Comparison of ENCODE assay signal across 28 mouse cellular contexts in the genomic region with DNA sequence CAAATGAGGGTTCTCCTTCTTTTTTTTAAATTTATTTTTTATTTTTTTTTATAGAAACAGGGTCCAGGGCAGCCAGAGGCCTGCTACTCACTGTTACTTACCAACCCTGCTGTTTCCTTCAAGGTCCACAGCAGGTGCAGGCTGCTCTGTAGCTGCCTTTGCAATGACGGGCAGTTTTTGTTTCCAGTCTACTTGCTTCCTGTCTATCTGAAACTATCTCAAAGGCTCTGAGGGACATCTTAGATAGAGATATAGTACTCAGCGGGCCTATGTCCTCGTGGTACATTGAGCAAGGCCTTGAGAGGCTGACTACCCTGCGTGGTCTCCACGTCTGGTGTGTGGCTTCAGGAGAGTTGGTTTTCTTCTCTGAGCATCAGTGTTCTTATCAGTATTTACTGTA. TPM values are rescaled to one million over a fixed set of nuclear protein-coding genes. Genes with fewer than 3 reads are reported as not detected.
DNase-seq lines count a peak whose midpoint lies in the region; ATAC-seq and TF ChIP-seq lines count a peak whose summit lies in the region.
"Had no signal": no experiment of that assay in that cellular context is flagged by ENCODE, and none has a peak within 500 bp of the region (broad histone marks: within the 10 kb centered on the region; RNA-seq: fewer than 3 reads in every experiment).

No protein-coding gene starts in this region.

- 0 out of 2 replicates have a peak, but pooled peaks have one; percentile 18 for ATAC-seq in heart, embryonic 16.5 days (replicated peaks; ENCODE audit: extremely low read depth, insufficient read depth, low FRiP score)
- ATAC-seq in heart, embryonic 12.5 days (ENCODE audit: insufficient number of reproducible peaks, low FRiP score), result no peak
- peak; percentile 41 to 52 for ATAC-seq in hematopoietic stem cell, adult 5-6 weeks (replicated peaks in 1 of 2; ENCODE audit: insufficient read depth in 1 of 2, low FRiP score in 2 of 2, low TSS enrichment in 1 of 2, low read depth in 1 of 2, poor library complexity in 2 of 2, severe bottlenecking in 2 of 2)
- no peak for ATAC-seq in forebrain, embryonic 12.5 days (ENCODE audit: low FRiP score)
- ATAC-seq: CD4-positive, CD25-positive, alpha-beta regulatory T cell, adult 4 months; forebrain, embryonic 15.5 days; midbrain, embryonic 16.5 days had no signal

- TF ChIP-seq CTCF in thymus, adult 2 months (IDR thresholded peaks at IDR 0.05; ENCODE audit: borderline replicate concordance, control insufficient read depth, extremely low read depth, insufficient read depth, low read length, poor library complexity), result no peak

- H3K27me3 ChIP-seq in heart, embryonic 16.5 days (ENCODE audit: control insufficient read depth, insufficient read depth, low read length), result no peaks in the 10 kb centered on the region
- no peaks in the 10 kb centered on the region for H3K27me3 ChIP-seq in heart, embryonic 12.5 days (replicated peaks)
- no peaks in the 10 kb centered on the region for H3K27me3 ChIP-seq in thymus, adult 2 months (ENCODE audit: control insufficient read depth, insufficient read depth, low read length)
- H3K27me3 ChIP-seq in forebrain, embryonic 12.5 days, result peaks cover 3% of the 10 kb centered on the region; the same call in 1 of the 2 replicates
- H3K27me3 ChIP-seq: forebrain, embryonic 15.5 days; limb, embryonic 13.5 days; liver, embryonic 13.5 days had no signal

- 73% methylated on average over 5 of the region's 5 CpGs for WGBS in heart, embryonic 16.5 days
- 72% methylated on average over 5 of the region's 5 CpGs for WGBS in heart, embryonic 12.5 days
- 28% methylated on average over 5 of the region's 5 CpGs for WGBS in thymus, adult 2 months
- WGBS in forebrain, embryonic 12.5 days, result 93% methylated on average over 5 of the region's 5 CpGs

- H3K27ac ChIP-seq in heart, embryonic 16.5 days (ENCODE audit: low read length), result no peak overlapping the region
- no peak overlapping the region for H3K27ac ChIP-seq in heart, embryonic 12.5 days (ENCODE audit: poor library complexity, severe bottlenecking)
- H3K27ac ChIP-seq in thymus, adult 2 months (ENCODE audit: control insufficient read depth, insufficient read depth, low read length), result peak overlapping the region; percentile 46; the same call in 1 of the 2 replicates
- H3K27ac ChIP-seq in forebrain, embryonic 12.5 days, result no peak overlapping the region
- H3K27ac ChIP-seq: forebrain, embryonic 15.5 days; gastrocnemius, adult 2 months; hindbrain, embryonic 14.5 days; limb, embryonic 13.5 days; liver, embryonic 13.5 days; macrophage had no signal

- no peaks in the 10 kb centered on the region for H3K9me3 ChIP-seq in heart, embryonic 16.5 days (replicated peaks; ENCODE audit: control insufficient read depth, low read length)
- H3K9me3 ChIP-seq in heart, embryonic 12.5 days (replicated peaks), result no peaks in the 10 kb centered on the region
- H3K9me3 ChIP-seq in forebrain, embryonic 12.5 days, result no peaks in the 10 kb centered on the region
- H3K9me3 ChIP-seq: forebrain, embryonic 15.5 days; limb, embryonic 13.5 days; liver, embryonic 13.5 days had no signal

- no peaks in the 10 kb centered on the region for H3K36me3 ChIP-seq in heart, embryonic 16.5 days (ENCODE audit: control insufficient read depth, insufficient read depth)
- H3K36me3 ChIP-seq in heart, embryonic 12.5 days, result no peaks in the 10 kb centered on the region
- no peaks in the 10 kb centered on the region for H3K36me3 ChIP-seq in thymus, adult 2 months (ENCODE audit: control insufficient read depth, insufficient read depth, low read length)
- H3K36me3 ChIP-seq in forebrain, embryonic 12.5 days (replicated peaks), result no peaks in the 10 kb centered on the region
- H3K36me3 ChIP-seq: forebrain, embryonic 15.5 days; limb, embryonic 13.5 days; liver, embryonic 13.5 days had no signal

- H3K9ac ChIP-seq in heart, embryonic 16.5 days (ENCODE audit: low read length), result no peak overlapping the region
- H3K9ac ChIP-seq in heart, embryonic 12.5 days, result no peak overlapping the region
- H3K9ac ChIP-seq in forebrain, embryonic 12.5 days, result no peak overlapping the region
- H3K9ac ChIP-seq: forebrain, embryonic 15.5 days; hindbrain, embryonic 14.5 days; limb, embryonic 13.5 days; liver, embryonic 13.5 days had no signal

- intact Hi-C loops in left cerebral cortex, postnatal 4 days (cut with DNase I), result no loop called here

- no peak for DNase-seq in thymus, adult 2 months
- peak; percentile 13 to 27 for DNase-seq in thymus, postnatal 36 days
- DNase-seq in left cerebral cortex, postnatal 4 days, result no peak
- no peak for DNase-seq in urinary bladder, postnatal 36 days (ENCODE audit: low spot score in 2 of 2)
- DNase-seq: adrenal gland, adult 2 months; adrenal gland, postnatal 36 days; cerebellum, adult 2 months; cerebellum, postnatal 14 days; gastrocnemius, adult 2 months; gastrocnemius, postnatal 36 days; heart, postnatal 4 days; kidney, adult 11 months; kidney, postnatal 14 days; liver, embryonic 13.5 days; lung, adult 2 months; lung, postnatal 10 days; right cerebral cortex, adult 18-20 months had no signal

- H3K4me1 ChIP-seq in heart, embryonic 16.5 days (ENCODE audit: control insufficient read depth, insufficient read depth, low read length), result peaks cover 5% of the 10 kb centered on the region; the same call in 1 of the 2 replicates
- peaks cover 3% of the 10 kb centered on the region; the same call in 1 of the 2 replicates for H3K4me1 ChIP-seq in heart, embryonic 12.5 days (replicated peaks)
- peaks cover 13% of the 10 kb centered on the region for H3K4me1 ChIP-seq in thymus, adult 2 months (replicated peaks; ENCODE audit: control insufficient read depth, insufficient read depth, low read length)
- peaks cover 12% of the 10 kb centered on the region for H3K4me1 ChIP-seq in forebrain, embryonic 12.5 days

- H3K4me3 ChIP-seq in heart, embryonic 16.5 days (ENCODE audit: low read length), result no peak overlapping the region
- H3K4me3 ChIP-seq in heart, embryonic 12.5 days, result no peak overlapping the region
- no peak overlapping the region for H3K4me3 ChIP-seq in thymus, adult 2 months (ENCODE audit: control insufficient read depth, insufficient read depth, low read length)
- no peak overlapping the region for H3K4me3 ChIP-seq in forebrain, embryonic 12.5 days (replicated peaks)
- H3K4me3 ChIP-seq: forebrain, embryonic 15.5 days; gastrocnemius, adult 2 months; limb, embryonic 13.5 days; liver, embryonic 13.5 days had no signal

- no peak for TF ChIP-seq POLR2A in thymus, adult 2 months (IDR thresholded peaks at IDR 0.05; ENCODE audit: control insufficient read depth, extremely low read depth, insufficient read depth, low read length, poor library complexity)

- no peak overlapping the region for H3K4me2 ChIP-seq in heart, embryonic 16.5 days (ENCODE audit: low read depth, low read length)
- H3K4me2 ChIP-seq in heart, embryonic 12.5 days, result no peak overlapping the region
- no peak overlapping the region for H3K4me2 ChIP-seq in forebrain, embryonic 12.5 days
- H3K4me2 ChIP-seq: forebrain, embryonic 15.5 days; hindbrain, embryonic 14.5 days; limb, embryonic 13.5 days; liver, embryonic 13.5 days; midbrain, embryonic 11.5 days had no signal

RNA-seq across cellular contexts. Expression of gene Dars, which starts 21.4 kb away (rescaled TPM):
- 94.9 and 121 TPM in 2 replicates for polyA plus RNA-seq in heart, embryonic 16.5 days (2015; fragmentation: Nextera tagmentation; extraction: Ambion mirVana)
- 110 and 117 TPM in 2 replicates for polyA plus RNA-seq in heart, embryonic 12.5 days (2016; fragmentation: Nextera tagmentation; extraction: Ambion mirVana)
- 224 and 253 TPM in 2 replicates for total RNA-seq in hematopoietic stem cell, adult 5-6 weeks (2017)
- polyA plus RNA-seq in thymus, adult 2 months (2012; rRNA removed), result 16.3 and 17.6 TPM in 2 replicates
- 164 and 165 TPM in 2 replicates for polyA plus RNA-seq in forebrain, embryonic 12.5 days (2016; fragmentation: Nextera tagmentation; extraction: Ambion mirVana)
- total RNA-seq in left cerebral cortex, postnatal 4 days (2021), result 10 to 100 TPM; 72.5 to 73.8 TPM

Comparison
In these comparisons a context has a peak if more than half of its experiments do, and no peak if none do; other contexts are left out.
1. ATAC-seq: peak in heart, embryonic 16.5 days (single experiment) and hematopoietic stem cell, adult 5-6 weeks (2 of 2); none in heart, embryonic 12.5 days (single experiment) and forebrain, embryonic 12.5 days (single experiment).
2. DNase-seq: peak in thymus, postnatal 36 days (2 of 2); none in thymus, adult 2 months (single experiment), left cerebral cortex, postnatal 4 days (single experiment) and urinary bladder, postnatal 36 days (0 of 2).